Mouse (Mus musculus): Measurements from ENCODE around the gene Rnase1. TPM values are rescaled to one million over a fixed set of nuclear protein-coding genes. Genes with fewer than 3 reads are reported as not detected.
A peak's percentile ranks its signal among the peaks of the same experiment; 100 is the strongest.

Rnase1 gene
- polyA plus RNA-seq, 1 experiment from 2014 or later, result 0.14 TPM

- no peaks in the 10 kb centered on the region for H3K9me3 ChIP-seq
- H3K36me3 ChIP-seq, result no peaks in the 10 kb centered on the region
- H3K4me1 ChIP-seq, result no peaks in the 10 kb centered on the region
- H3K9ac ChIP-seq, result no peak overlapping the region
- H3K4me3 ChIP-seq, result no peak overlapping the region
- ATAC-seq (ENCODE audit: low FRiP score, low read depth), result no peak
- H3K4me2 ChIP-seq (replicated peaks), result no peak overlapping the region
- 74% methylated on average over 7 of the region's 7 CpGs for WGBS
- no peak overlapping the region for H3K27ac ChIP-seq
- H3K27me3 ChIP-seq, result no peaks in the 10 kb centered on the region
These were observed 15.3 kb downstream of the Rnase1 start for GRCm38 (mm10) chr14:51131086-51131815.

GRCm38 (mm10) chr14:51130315-51130940 lies 16.2 kb downstream of the Rnase1 start:
- Histone ChIP-seq H3K9me3 (no peaks in the 10 kb centered on the region), H3K4me2 (replicated peaks) (no peak overlapping the region), H3K4me3 (no peak overlapping the region), H3K27ac (no peak overlapping the region), H3K36me3 (no peaks in the 10 kb centered on the region), H3K9ac (no peak overlapping the region), H3K27me3 (no peaks in the 10 kb centered on the region), H3K4me1 (no peaks in the 10 kb centered on the region)
- WGBS, result 89% methylated on average over 9 of the region's 9 CpGs
- no peak for ATAC-seq (ENCODE audit: low FRiP score, low read depth)

GRCm38 (mm10) chr14:51129624-51129975 lies 17.0 kb downstream of the Rnase1 start:
- no peak overlapping the region for H3K9ac ChIP-seq
- 63% methylated on average over 4 of the region's 4 CpGs for WGBS

GRCm38 (mm10) chr14:51128775-51129623 lies 17.6 kb downstream of the Rnase1 start:
- Histone ChIP-seq H3K9ac (no peak overlapping the region), H3K27me3 (no peaks in the 10 kb centered on the region), H3K4me2 (replicated peaks) (no peak overlapping the region), H3K27ac (no peak overlapping the region), H3K4me1 (no peaks in the 10 kb centered on the region), H3K4me3 (no peak overlapping the region), H3K36me3 (no peaks in the 10 kb centered on the region), H3K9me3 (no peaks in the 10 kb centered on the region)
- no peak for ATAC-seq (ENCODE audit: low FRiP score, low read depth)
- 86% methylated on average over 9 of the region's 9 CpGs for WGBS

More at GRCm38 (mm10) chr14:51129624-51129975, 17.0 kb downstream of the Rnase1 start:
- ATAC-seq (ENCODE audit: low FRiP score, low read depth), result no peak
- Histone ChIP-seq H3K9me3 (no peaks in the 10 kb centered on the region), H3K4me3 (no peak overlapping the region), H3K27me3 (no peaks in the 10 kb centered on the region), H3K4me1 (no peaks in the 10 kb centered on the region), H3K36me3 (no peaks in the 10 kb centered on the region), H3K4me2 (replicated peaks) (no peak overlapping the region), H3K27ac (no peak overlapping the region)

- Histone ChIP-seq H3K36me3 (no peaks in the 10 kb centered on the region), H3K9me3 (no peaks in the 10 kb centered on the region), H3K27me3 (no peaks in the 10 kb centered on the region), H3K4me2 (replicated peaks) (no peak overlapping the region), H3K9ac (no peak overlapping the region), H3K4me1 (no peaks in the 10 kb centered on the region), H3K27ac (no peak overlapping the region), H3K4me3 (no peak overlapping the region)
- WGBS, result 54% methylated on average over 2 of the region's 2 CpGs
- ATAC-seq (ENCODE audit: low FRiP score, low read depth), result 0 out of 2 replicates have a peak, but pooled peaks have one; percentile 28
These were observed 18.8 kb downstream of the Rnase1 start for GRCm38 (mm10) chr14:51127648-51128258.

GRCm38 (mm10) chr14:51125684-51126083 lies 20.9 kb downstream of the Rnase1 start:
- no peaks in the 10 kb centered on the region for H3K4me1 ChIP-seq
- H3K4me3 ChIP-seq, result no peak overlapping the region
- 83% methylated on average over 6 of the region's 6 CpGs for WGBS
- H3K4me2 ChIP-seq (replicated peaks), result no peak overlapping the region
- H3K27ac ChIP-seq, result no peak overlapping the region
- no peaks in the 10 kb centered on the region for H3K9me3 ChIP-seq
- H3K9ac ChIP-seq, result no peak overlapping the region
- no peaks in the 10 kb centered on the region for H3K36me3 ChIP-seq
- no peak for ATAC-seq (ENCODE audit: low FRiP score, low read depth)
- H3K27me3 ChIP-seq, result no peaks in the 10 kb centered on the region

GRCm38 (mm10) chr14:51113916-51114560 lies 32.5 kb downstream of the Rnase1 start, which contains the start of gene Eddm3b:
TSS of gene Eddm3b (plus strand) at chr14:51114426.
- no peaks in the 10 kb centered on the region for H3K27me3 ChIP-seq
- no peak for ATAC-seq (ENCODE audit: low FRiP score, low read depth)
- no peaks in the 10 kb centered on the region for H3K4me1 ChIP-seq
- H3K27ac ChIP-seq, result no peak within 1 kb of the TSS
- no peak within 1 kb of the TSS for H3K9ac ChIP-seq
- no peaks in the 10 kb centered on the region for H3K9me3 ChIP-seq
- no peak within 1 kb of the TSS for H3K4me3 ChIP-seq
- no peak within 1 kb of the TSS for H3K4me2 ChIP-seq (replicated peaks)
- H3K36me3 ChIP-seq, result no peaks in the 10 kb centered on the region
- WGBS, result 47% methylated on average over 12 of the region's 12 CpGs

GRCm38 (mm10) chr14:51113476-51113875 lies 33.1 kb downstream of the Rnase1 start:
- Histone ChIP-seq H3K4me2 (replicated peaks) (no peak overlapping the region), H3K4me1 (no peaks in the 10 kb centered on the region), H3K4me3 (no peak overlapping the region), H3K27me3 (no peaks in the 10 kb centered on the region), H3K9me3 (no peaks in the 10 kb centered on the region), H3K9ac (no peak overlapping the region), H3K36me3 (no peaks in the 10 kb centered on the region), H3K27ac (no peak overlapping the region)
- ATAC-seq (ENCODE audit: low FRiP score, low read depth), result no peak
- 41% methylated on average over 9 of the region's 9 CpGs for WGBS

GRCm38 (mm10) chr14:51111966-51112365 lies 34.6 kb downstream of the Rnase1 start:
- no peaks in the 10 kb centered on the region for H3K9me3 ChIP-seq
- no peak for ATAC-seq (ENCODE audit: low FRiP score, low read depth)
- WGBS, result 52% methylated on average over 3 of the region's 3 CpGs

GRCm38 (mm10) chr14:51106449-51106967 lies 40.1 kb downstream of the Rnase1 start:
- no peaks in the 10 kb centered on the region for H3K27me3 ChIP-seq
- no peak for ATAC-seq (ENCODE audit: low FRiP score, low read depth)
- H3K4me3 ChIP-seq, result no peak overlapping the region
- no peaks in the 10 kb centered on the region for H3K9me3 ChIP-seq
- no peak overlapping the region for H3K4me2 ChIP-seq (replicated peaks)
- H3K4me1 ChIP-seq, result no peaks in the 10 kb centered on the region
- H3K9ac ChIP-seq, result no peak overlapping the region
- no peak overlapping the region for H3K27ac ChIP-seq
- 0 out of 2 replicates have a peak, but pooled peaks cover 8% of the 10 kb centered on the region for H3K36me3 ChIP-seq

More at GRCm38 (mm10) chr14:51111966-51112365, 34.6 kb downstream of the Rnase1 start:
- H3K9ac ChIP-seq, result no peak overlapping the region
- no peak overlapping the region for H3K27ac ChIP-seq
- H3K4me1 ChIP-seq, result no peaks in the 10 kb centered on the region
- H3K36me3 ChIP-seq, result no peaks in the 10 kb centered on the region
- H3K4me2 ChIP-seq (replicated peaks), result no peak overlapping the region
- no peak overlapping the region for H3K4me3 ChIP-seq
- no peaks in the 10 kb centered on the region for H3K27me3 ChIP-seq

GRCm38 (mm10) chr14:51104366-51104765 lies 42.2 kb downstream of the Rnase1 start:
- no peak overlapping the region for H3K9ac ChIP-seq
- H3K27me3 ChIP-seq, result no peaks in the 10 kb centered on the region
- no peak overlapping the region for H3K4me2 ChIP-seq (replicated peaks)
- 87% methylated on average over 2 of the region's 2 CpGs for WGBS
- H3K27ac ChIP-seq, result no peak overlapping the region
- ATAC-seq (ENCODE audit: low FRiP score, low read depth), result no peak
- no peaks in the 10 kb centered on the region for H3K9me3 ChIP-seq
- H3K4me1 ChIP-seq, result no peaks in the 10 kb centered on the region
- 0 out of 2 replicates have a peak, but pooled peaks cover 8% of the 10 kb centered on the region for H3K36me3 ChIP-seq
- H3K4me3 ChIP-seq, result no peak overlapping the region

Measured in limb, embryonic 13.5 days (tissue).